Mouse (Mus musculus) brain, embryonic 18.5 days (tissue): ENCODE measurements at regions not wholly inside any gene's neighbourhood (a gene's known extent, or its start where the extent isn't known, plus 50 kb on each side); places are given as distances from the start of the nearest gene placed in this dataset.

Source experiments
- DNase-seq: peaks from one replicate; pipeline ENCODE4 v3.0.0-alpha.2; 2012; ENCODE audit warnings: low read depth, low spot score

- no peak for DNase-seq
Observed at GRCm38 (mm10) chr16:42808864-42809263, 66.8 kb upstream of the Zbtb20 start.

GRCm38 (mm10) chr16:42807536-42807935 lies 68.1 kb upstream of the Zbtb20 start:
- no peak for DNase-seq

- no peak for DNase-seq
Observed at GRCm38 (mm10) chr16:42803609-42804008, 72.1 kb upstream of the Zbtb20 start.

GRCm38 (mm10) chr16:42792571-42792970 lies 83.1 kb upstream of the Zbtb20 start:
- DNase-seq: no peak

- no peak for DNase-seq
Observed at GRCm38 (mm10) chr16:42784712-42785111, 91.0 kb upstream of the Zbtb20 start.

- peak; percentile 10 for DNase-seq
Observed at GRCm38 (mm10) chr16:42784031-42784430, 91.7 kb upstream of the Zbtb20 start.

- peak; percentile 76 for DNase-seq
Observed at GRCm38 (mm10) chr16:42782091-42782679, 93.5 kb upstream of the Zbtb20 start.

- peak; percentile 20 for DNase-seq
Observed at GRCm38 (mm10) chr16:42781096-42782071, 94.3 kb upstream of the Zbtb20 start.

GRCm38 (mm10) chr16:42779957-42780356 lies 95.7 kb upstream of the Zbtb20 start:
- DNase-seq: no peak

GRCm38 (mm10) chr16:42772640-42773039 lies 103.0 kb upstream of the Zbtb20 start:
- DNase-seq: no peak

- DNase-seq: no peak
Observed at GRCm38 (mm10) chr16:42770199-42770598, 105.5 kb upstream of the Zbtb20 start.

GRCm38 (mm10) chr16:42748681-42749080 lies 127.0 kb upstream of the Zbtb20 start:
- DNase-seq: peak; percentile 28

- peak; percentile 22 for DNase-seq
Observed at GRCm38 (mm10) chr16:42745943-42746675, 129.6 kb upstream of the Zbtb20 start.

- DNase-seq: no peak
Observed at GRCm38 (mm10) chr16:42743538-42743937, 132.1 kb upstream of the Zbtb20 start.

- no peak for DNase-seq
Observed at GRCm38 (mm10) chr16:42743120-42743519, 132.6 kb upstream of the Zbtb20 start.

- DNase-seq: no peak
Observed at GRCm38 (mm10) chr16:42727826-42728225, 147.9 kb upstream of the Zbtb20 start.

- no peak for DNase-seq
Observed at GRCm38 (mm10) chr16:42719915-42720314, 155.8 kb upstream of the Zbtb20 start.

- DNase-seq: peak; percentile 18
Observed at GRCm38 (mm10) chr16:42718452-42718851, 157.2 kb upstream of the Zbtb20 start.

GRCm38 (mm10) chr16:42717828-42718412 lies 157.8 kb upstream of the Zbtb20 start:
- DNase-seq: peak; percentile 92

GRCm38 (mm10) chr16:42717075-42717827 lies 158.4 kb upstream of the Zbtb20 start:
- peak; percentile 4 for DNase-seq

- no peak for DNase-seq
Observed at GRCm38 (mm10) chr16:42702676-42703075, 173.0 kb upstream of the Zbtb20 start.
